In genomic region chr7:99396994-99397659, GRCm38 (mm10) we compare ENCODE assay signal across 12 mouse cellular contexts. TPM values are rescaled to one million over a fixed set of nuclear protein-coding genes. Genes with fewer than 3 reads are reported as not detected.
DNase-seq lines count a peak whose midpoint lies in the region; ATAC-seq and TF ChIP-seq lines count a peak whose summit lies in the region.
"Had no signal": no experiment of that assay in that cellular context is flagged by ENCODE, and none has a peak within 500 bp of the region (broad histone marks: within the 10 kb centered on the region; RNA-seq: fewer than 3 reads in every experiment).

No protein-coding gene starts in this region.

- TF ChIP-seq CTCF in heart, postnatal 0 days (IDR thresholded peaks at IDR 0.05; ENCODE audit: low read depth): no peak

- ATAC-seq in heart, postnatal 0 days (ENCODE audit: insufficient read depth, low read depth): no peak; the same call in 1 of the 2 replicates
- no peak for ATAC-seq in erythroid progenitor cell, adult 5-6 weeks (replicated peaks; ENCODE audit: low FRiP score, poor library complexity, severe bottlenecking)
- ATAC-seq in midbrain, embryonic 11.5 days (ENCODE audit: low FRiP score): no peak

- no peak overlapping the region for H3K4me2 ChIP-seq in heart, postnatal 0 days (ENCODE audit: low read depth, low read length)
- no peak overlapping the region for H3K4me2 ChIP-seq in midbrain, embryonic 11.5 days
- H3K4me2 ChIP-seq: liver, embryonic 13.5 days had no signal

- H3K27ac ChIP-seq in heart, postnatal 0 days (ENCODE audit: low read depth): peak overlapping the region; percentile 77
- no peak overlapping the region for H3K27ac ChIP-seq in midbrain, embryonic 11.5 days (ENCODE audit: low read depth, low read length)
- H3K27ac ChIP-seq: liver, embryonic 13.5 days had no signal

- no peaks in the 10 kb centered on the region for H3K27me3 ChIP-seq in heart, postnatal 0 days (ENCODE audit: control insufficient read depth, insufficient read depth, low read length)
- no peaks in the 10 kb centered on the region for H3K27me3 ChIP-seq in midbrain, embryonic 11.5 days (ENCODE audit: control insufficient read depth, insufficient read depth, low read length)
- H3K27me3 ChIP-seq: liver, embryonic 13.5 days had no signal

- no peak overlapping the region for H3K9ac ChIP-seq in heart, postnatal 0 days (replicated peaks; ENCODE audit: low read depth, low read length)
- H3K9ac ChIP-seq in midbrain, embryonic 11.5 days (ENCODE audit: low read length): no peak overlapping the region
- H3K9ac ChIP-seq: liver, embryonic 13.5 days had no signal

- no peaks in the 10 kb centered on the region for H3K9me3 ChIP-seq in heart, postnatal 0 days (replicated peaks; ENCODE audit: control insufficient read depth, low read length)
- H3K9me3 ChIP-seq in midbrain, embryonic 11.5 days (ENCODE audit: control insufficient read depth, low read length): no peaks in the 10 kb centered on the region
- H3K9me3 ChIP-seq: liver, embryonic 13.5 days; megakaryocyte, embryonic 14.5 days had no signal

- peaks cover 38% of the 10 kb centered on the region for H3K4me1 ChIP-seq in heart, postnatal 0 days (ENCODE audit: control insufficient read depth, insufficient read depth)
- 0 out of 2 replicates have a peak, but pooled peaks cover 2% of the 10 kb centered on the region for H3K4me1 ChIP-seq in midbrain, embryonic 11.5 days (ENCODE audit: control insufficient read depth, insufficient read depth, low read length)
- H3K4me1 ChIP-seq: liver, embryonic 13.5 days had no signal

- no peak for TF ChIP-seq EP300 in heart, postnatal 0 days (IDR thresholded peaks at IDR 0.05; ENCODE audit: low read depth)

- peaks cover 16% of the 10 kb centered on the region; the same call in 1 of the 2 replicates for H3K36me3 ChIP-seq in heart, postnatal 0 days (replicated peaks; ENCODE audit: control insufficient read depth, insufficient read depth, low read length)
- H3K36me3 ChIP-seq in midbrain, embryonic 11.5 days (ENCODE audit: control insufficient read depth, insufficient read depth, low read length): no peaks in the 10 kb centered on the region
- H3K36me3 ChIP-seq: liver, embryonic 13.5 days had no signal

- 55% methylated on average over 11 of the region's 11 CpGs for WGBS in heart, postnatal 0 days
- WGBS in midbrain, embryonic 11.5 days: 83% methylated on average over 11 of the region's 11 CpGs

- no peak overlapping the region for H3K4me3 ChIP-seq in heart, postnatal 0 days (ENCODE audit: low read depth, low read length)
- H3K4me3 ChIP-seq in midbrain, embryonic 11.5 days (ENCODE audit: low read depth, low read length): no peak overlapping the region
- H3K4me3 ChIP-seq: liver, embryonic 13.5 days; megakaryocyte, embryonic 14.5 days had no signal

- intact Hi-C loops in heart, postnatal 25 days (cut with DNase I): no loop called here

- peak; percentile 58 to 64 for DNase-seq in heart, adult 18-20 months
- no peak for DNase-seq in heart, postnatal 25 days (ENCODE audit: low spot score)
- peak; percentile 70 for DNase-seq in brain, adult 2 months (ENCODE audit: low read depth, low spot score)
- peak; percentile 81 for DNase-seq in cerebellum, adult 9-11 months
- DNase-seq in heart, postnatal 0 days (ENCODE audit: low spot score): peak; percentile 22
- DNase-seq in midbrain, embryonic 11.5 days (ENCODE audit: low spot score, missing footprints): no peak
- DNase-seq: kidney, adult 8-10 months; liver, embryonic 13.5 days; thymus, postnatal 14 days had no signal

RNA-seq across cellular contexts. Expression of gene Gdpd5, which starts 15.9 kb away (rescaled TPM):
- total RNA-seq in heart, adult 18-20 months (2021): 10 to 100 TPM; 21.9 to 27.0 TPM
- 10 to 100 TPM; 20.1 to 24.1 TPM for total RNA-seq in heart, postnatal 25 days (2021)
- 35.9 and 47.8 TPM in 2 replicates for total RNA-seq in heart, postnatal 0 days (2014; rRNA removed; ENCODE audit: low replicate concordance)
- polyA plus RNA-seq in heart, postnatal 0 days (2015; fragmentation: Nextera tagmentation; extraction: Ambion mirVana): 24.4 and 28.9 TPM in 2 replicates
- not detected in 2 replicates for total RNA-seq in erythroid progenitor cell, adult 5-6 weeks (2015; ENCODE audit: low replicate concordance)
- not detected in 2 replicates for total RNA-seq in erythroid progenitor cell, adult 5-6 weeks (2017; ENCODE audit: low replicate concordance)
- 16.2 and 16.7 TPM in 2 replicates for polyA plus RNA-seq in midbrain, embryonic 11.5 days (2014; fragmentation: Nextera tagmentation; extraction: Ambion mirVana)

RNA-seq across cellular contexts. Expression of gene Serpinh1, which starts 44.1 kb away (rescaled TPM):
- total RNA-seq in heart, adult 18-20 months (2021): 100 to 1,000 TPM; 200 to 293 TPM
- 100 to 1,000 TPM; 378 to 449 TPM for total RNA-seq in heart, postnatal 25 days (2021)
- 811 and 864 TPM in 2 replicates for total RNA-seq in heart, postnatal 0 days (2014; rRNA removed; ENCODE audit: low replicate concordance)
- polyA plus RNA-seq in heart, postnatal 0 days (2015; fragmentation: Nextera tagmentation; extraction: Ambion mirVana): 522 and 571 TPM in 2 replicates
- 1.1 TPM in 1 of 2 replicates, not detected in the other for total RNA-seq in erythroid progenitor cell, adult 5-6 weeks (2015; ENCODE audit: low replicate concordance)
- total RNA-seq in erythroid progenitor cell, adult 5-6 weeks (2017; ENCODE audit: low replicate concordance): 1.4 and 1.5 TPM in 2 replicates
- polyA plus RNA-seq in midbrain, embryonic 11.5 days (2014; fragmentation: Nextera tagmentation; extraction: Ambion mirVana): 202 and 210 TPM in 2 replicates
- total RNA-seq: monocyte, adult 5-6 weeks had no signal

Comparison
In these comparisons a context has a peak if more than half of its experiments do, and no peak if none do; other contexts are left out.
1. DNase-seq: peak in heart, adult 18-20 months (2 of 2), brain, adult 2 months (single experiment), cerebellum, adult 9-11 months (single experiment) and heart, postnatal 0 days (single experiment); none in heart, postnatal 25 days (single experiment) and midbrain, embryonic 11.5 days (single experiment).
2. RNA of gene Gdpd5, which starts 15.9 kb away (total RNA-seq): 35.9 to 47.8 TPM in heart, postnatal 0 days, 21.9 to 27.0 TPM in heart, adult 18-20 months and 20.1 to 24.1 TPM in heart, postnatal 25 days; not detected in erythroid progenitor cell, adult 5-6 weeks; every median in the first group is over 10 times any median in the second.
3. RNA of gene Serpinh1, which starts 44.1 kb away (total RNA-seq): 811 to 864 TPM in heart, postnatal 0 days, 378 to 449 TPM in heart, postnatal 25 days and 200 to 293 TPM in heart, adult 18-20 months; 1.1 to 1.5 TPM in erythroid progenitor cell, adult 5-6 weeks; every median in the first group is over 10 times any median in the second.